8 mouse cellular contexts compared by ENCODE assay signal in the genomic region with DNA sequence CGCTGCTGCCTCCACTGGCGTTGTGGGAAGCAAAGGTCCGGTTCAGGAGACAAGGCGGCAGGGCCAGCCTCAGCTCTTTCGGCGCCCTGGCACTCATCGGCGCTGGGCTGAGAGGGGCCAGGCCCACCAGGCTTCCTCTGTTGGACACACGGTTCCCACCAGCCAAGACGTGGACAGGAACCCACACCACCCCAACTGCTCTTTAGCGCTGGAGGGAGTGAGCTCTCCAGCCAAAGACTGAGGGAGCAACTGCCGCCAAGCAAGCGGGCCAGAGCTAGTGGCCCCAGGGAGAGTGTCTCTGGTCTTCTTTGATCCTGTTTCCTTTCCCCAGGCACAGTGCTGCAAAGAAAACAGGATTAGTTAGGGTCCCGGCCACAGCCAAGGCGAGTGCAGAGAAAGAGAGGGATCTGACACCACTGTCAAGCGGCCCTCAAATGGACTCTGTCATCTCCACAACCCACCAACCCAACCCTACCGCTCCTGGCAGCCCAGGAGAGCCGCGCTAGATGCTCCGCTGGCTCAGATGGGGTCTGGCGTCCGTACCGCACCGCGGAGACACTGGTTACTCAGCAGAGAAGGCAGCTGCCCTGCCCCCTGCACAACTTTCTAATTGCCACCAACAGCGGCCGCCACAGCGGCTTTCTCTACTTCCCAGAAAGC. TPM values are rescaled to one million over a fixed set of nuclear protein-coding genes. Genes with fewer than 3 reads are reported as not detected.
DNase-seq lines count a peak whose midpoint lies in the region; ATAC-seq and TF ChIP-seq lines count a peak whose summit lies in the region.

No protein-coding gene starts in this region.

- no peak for ATAC-seq in kidney, embryonic 16.5 days (ENCODE audit: low FRiP score, low TSS enrichment)
- no peak for ATAC-seq in heart, embryonic 14.5 days (ENCODE audit: insufficient number of reproducible peaks, insufficient read depth, low FRiP score, low read depth)

- no peak for DNase-seq in kidney, adult 8-10 months
- peak; percentile 11 to 22 for DNase-seq in cerebellum, postnatal 36 days
- DNase-seq in left cerebral cortex, postnatal 14 days (ENCODE audit: low spot score in 2 of 2): peak; percentile 33 to 39
- no peak for DNase-seq in thymus, adult 18-20 months
- DNase-seq in thymus, postnatal 0 days (ENCODE audit: low spot score): no peak

- H3K9me3 ChIP-seq in kidney, embryonic 16.5 days (ENCODE audit: low read length): no peaks in the 10 kb centered on the region
- H3K9me3 ChIP-seq in heart, embryonic 14.5 days (ENCODE audit: control insufficient read depth, low read length): no peaks in the 10 kb centered on the region

- no peak overlapping the region for H3K9ac ChIP-seq in kidney, embryonic 16.5 days (replicated peaks; ENCODE audit: low read length)
- H3K9ac ChIP-seq in heart, embryonic 14.5 days (ENCODE audit: low read length): no peak overlapping the region

- TF ChIP-seq CTCF in olfactory bulb, adult 2 months (IDR thresholded peaks at IDR 0.05; ENCODE audit: insufficient read depth, low read depth, low read length): no peak

- no peaks in the 10 kb centered on the region for H3K36me3 ChIP-seq in kidney, embryonic 16.5 days (ENCODE audit: insufficient read depth, low read length)
- no peaks in the 10 kb centered on the region for H3K36me3 ChIP-seq in heart, embryonic 14.5 days (ENCODE audit: control insufficient read depth, insufficient read depth, low read length)

- peaks cover 7% of the 10 kb centered on the region for H3K4me1 ChIP-seq in kidney, embryonic 16.5 days (ENCODE audit: insufficient read depth, low read length)
- peaks cover 0 to 7% of the 10 kb centered on the region in 2 experiments; a peak in 2 of 4 replicates for H3K4me1 ChIP-seq in heart, embryonic 14.5 days (ENCODE audit: control insufficient read depth in 2 of 2, insufficient read depth in 2 of 2, low read length in 2 of 2)
- H3K4me1 ChIP-seq in olfactory bulb, adult 2 months (ENCODE audit: control insufficient read depth, insufficient read depth, low read length): peaks cover 22% of the 10 kb centered on the region

- H3K4me2 ChIP-seq in kidney, embryonic 16.5 days (replicated peaks; ENCODE audit: low read depth, low read length): peak overlapping the region; percentile 58
- peak overlapping the region; percentile 72 for H3K4me2 ChIP-seq in heart, embryonic 14.5 days (ENCODE audit: low read length)

- intact Hi-C loops in left cerebral cortex, postnatal 14 days (cut with DNase I): loop anchor here (5.0 to 10.0 kb wide), 5 partner anchors 179 to 536 kb away; no protein-coding TSS in a partner anchor

- H3K27me3 ChIP-seq in kidney, embryonic 16.5 days (ENCODE audit: insufficient read depth, low read length): peaks cover 40% of the 10 kb centered on the region
- H3K27me3 ChIP-seq in heart, embryonic 14.5 days (ENCODE audit: control insufficient read depth, insufficient read depth, low read length): peaks cover 44% of the 10 kb centered on the region

- peak overlapping the region; percentile 44 for H3K4me3 ChIP-seq in kidney, embryonic 16.5 days (ENCODE audit: low read length)
- H3K4me3 ChIP-seq in heart, embryonic 14.5 days (ENCODE audit: control insufficient read depth in 1 of 2, insufficient read depth in 1 of 2, low read depth in 1 of 2, low read length in 2 of 2): peak overlapping the region in 1 of 2 experiments; percentile 42; a peak in 2 of 4 replicates
- H3K4me3 ChIP-seq in olfactory bulb, adult 2 months (ENCODE audit: insufficient read depth, low read depth, low read length): peak overlapping the region; percentile 62

- no peak overlapping the region for H3K27ac ChIP-seq in kidney, embryonic 16.5 days (ENCODE audit: low read length)
- no peak overlapping the region for H3K27ac ChIP-seq in heart, embryonic 14.5 days (replicated peaks in 1 of 2; ENCODE audit: control insufficient read depth in 1 of 2, insufficient read depth in 1 of 2, low read depth in 2 of 2, low read length in 2 of 2)
- H3K27ac ChIP-seq in olfactory bulb, adult 2 months (ENCODE audit: insufficient read depth, low read depth, low read length): 0 out of 2 replicates have a peak overlapping the region, but pooled peaks have one; percentile 2

- no peak for TF ChIP-seq POLR2A in olfactory bulb, adult 2 months (IDR thresholded peaks at IDR 0.05; ENCODE audit: insufficient read depth, low read depth, low read length)

- WGBS in kidney, embryonic 16.5 days: under 1% methylated on average over 28 of the region's 28 CpGs
- under 1% methylated on average over 27 of the region's 28 CpGs for WGBS in heart, embryonic 14.5 days
- WGBS in olfactory bulb, adult 2 months: 1% methylated on average over 28 of the region's 28 CpGs

RNA-seq across cellular contexts. Expression of gene AI593442, which starts 1.3 kb away (rescaled TPM):
- 0.24 and 0.26 TPM in 2 replicates for polyA plus RNA-seq in kidney, embryonic 16.5 days (2015; fragmentation: Nextera tagmentation; extraction: Ambion mirVana)
- 0.03 and 0.07 TPM in 2 replicates for polyA plus RNA-seq in heart, embryonic 14.5 days (2014; fragmentation: Nextera tagmentation; extraction: Ambion mirVana)
- 100 to 1,000 TPM; 168 to 181 TPM for total RNA-seq in left cerebral cortex, postnatal 14 days (2021)
- not detected in 2 replicates for polyA plus RNA-seq in olfactory bulb, adult 2 months (2012; ENCODE audit: insufficient read depth, insufficient read length, low replicate concordance, missing spikeins)
- 0.03 and 0.04 TPM in 2 replicates for polyA plus RNA-seq in thymus, postnatal 0 days (2015; fragmentation: Nextera tagmentation; extraction: Ambion mirVana)

Comparison
In these comparisons a context has a peak if more than half of its experiments do, and no peak if none do; other contexts are left out.
1. DNase-seq: peak in cerebellum, postnatal 36 days (2 of 2) and left cerebral cortex, postnatal 14 days (2 of 2); none in kidney, adult 8-10 months (0 of 2), thymus, adult 18-20 months (0 of 2) and thymus, postnatal 0 days (single experiment).
2. RNA of gene AI593442, which starts 1.3 kb away (polyA plus RNA-seq): not detected in olfactory bulb, adult 2 months; 0.24 to 0.26 TPM in kidney, embryonic 16.5 days, 0.03 to 0.07 TPM in heart, embryonic 14.5 days and 0.03 to 0.04 TPM in thymus, postnatal 0 days; every median in the first group is over 10 times any median in the second.